Mouse (Mus musculus): ENCODE data around the gene Hist1h4h. TPM values are rescaled to one million over a fixed set of nuclear protein-coding genes. Genes with fewer than 3 reads are reported as not detected.
"Not testable (repeated sequence)": the region's sequence is repeated elsewhere in the genome, so short reads cannot be mapped to it uniquely, and the experiment has no call there.

The Hist1h4h gene
- polyA plus RNA-seq, 1 experiment from 2014 or later: 7.1 TPM

DNA sequence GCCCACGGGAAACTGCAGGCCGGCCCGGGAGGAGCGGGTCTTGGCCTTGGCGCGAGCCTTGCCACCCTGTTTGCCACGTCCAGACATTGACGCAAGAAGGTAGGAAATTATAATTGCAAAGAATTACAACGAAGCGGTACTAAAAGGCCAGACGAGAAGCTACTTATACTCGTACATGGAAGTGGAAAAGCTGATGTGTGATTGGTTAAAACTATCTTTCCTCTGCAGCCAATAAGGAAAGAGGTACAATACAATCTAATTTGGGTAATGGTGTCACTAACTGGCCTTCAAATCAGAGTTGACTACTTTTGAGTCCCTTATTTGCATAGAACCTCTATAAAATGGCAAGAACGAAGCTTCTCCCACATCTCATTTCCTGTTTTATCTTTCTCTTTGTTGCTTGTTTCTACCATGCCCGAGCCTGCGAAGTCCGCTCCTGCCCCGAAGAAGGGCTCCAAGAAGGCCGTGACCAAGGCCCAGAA is 40.2 kb downstream of the Hist1h4h start, which contains the start of the genes Hist1h2ae and Hist1h2bg:
Hist1h2ae (minus strand) TSS at position 199 of the 482 bp plus-strand sequence.
Hist1h2bg (plus strand) TSS at position 375 of the 482 bp plus-strand sequence.
- peak; percentile 90 for ATAC-seq
- peak within 1 kb of the TSS; percentile 46 for H3K4me3 ChIP-seq (ENCODE audit: low read depth, low read length)
- under 1% methylated on average over 18 of the region's 18 CpGs for WGBS
- H3K9ac ChIP-seq (ENCODE audit: low read length): peak within 1 kb of the TSS; percentile 84
- H3K9me3 ChIP-seq (replicated peaks; ENCODE audit: control insufficient read depth, low read length): no peaks in the 10 kb centered on the region
- H3K4me2 ChIP-seq (ENCODE audit: low read length): peak within 1 kb of the TSS; percentile 83
- H3K27ac ChIP-seq (ENCODE audit: low read depth, low read length): peak within 1 kb of the TSS; percentile 93
- H3K27me3 ChIP-seq (replicated peaks; ENCODE audit: control insufficient read depth, insufficient read depth, low read length): no peaks in the 10 kb centered on the region
- no peaks in the 10 kb centered on the region for H3K36me3 ChIP-seq (ENCODE audit: control insufficient read depth, insufficient read depth, low read length)
- peak; percentile 99 for DNase-seq (ENCODE audit: low spot score)
- H3K4me1 ChIP-seq (ENCODE audit: control insufficient read depth, insufficient read depth, low read length): peaks cover 17% of the 10 kb centered on the region

GRCm38 (mm10) chr13:23571504-23572217 is 40.8 kb downstream of the Hist1h4h start:
- not testable (repeated sequence) for H3K9me3 ChIP-seq (replicated peaks; ENCODE audit: control insufficient read depth, low read length); ATAC-seq; H3K27me3 ChIP-seq (replicated peaks; ENCODE audit: control insufficient read depth, insufficient read depth, low read length); H3K36me3 ChIP-seq (ENCODE audit: control insufficient read depth, insufficient read depth, low read length)
- Histone ChIP-seq H3K27ac (ENCODE audit: low read depth, low read length) (peak overlapping the region; percentile 93), H3K4me1 (ENCODE audit: control insufficient read depth, insufficient read depth, low read length) (peaks cover 23% of the 10 kb centered on the region), H3K4me3 (ENCODE audit: low read depth, low read length) (peak overlapping the region; percentile 46), H3K4me2 (ENCODE audit: low read length) (peak overlapping the region; percentile 83), H3K9ac (ENCODE audit: low read length) (peak overlapping the region; percentile 84)
- DNase-seq (ENCODE audit: low spot score): peak; percentile 46
- under 1% methylated on average over 10 of the region's 34 CpGs for WGBS

- no peaks in the 10 kb centered on the region for H3K27me3 ChIP-seq (replicated peaks; ENCODE audit: control insufficient read depth, insufficient read depth, low read length)
- no peaks in the 10 kb centered on the region for H3K9me3 ChIP-seq (replicated peaks; ENCODE audit: control insufficient read depth, low read length)
- peak overlapping the region; percentile 46 for H3K4me3 ChIP-seq (ENCODE audit: low read depth, low read length)
- peak overlapping the region; percentile 84 for H3K9ac ChIP-seq (ENCODE audit: low read length)
- peak overlapping the region; percentile 83 for H3K4me2 ChIP-seq (ENCODE audit: low read length)
- no peak for ATAC-seq
- H3K36me3 ChIP-seq (ENCODE audit: control insufficient read depth, insufficient read depth, low read length): no peaks in the 10 kb centered on the region
- peak overlapping the region; percentile 93 for H3K27ac ChIP-seq (ENCODE audit: low read depth, low read length)
- no peak for DNase-seq (ENCODE audit: low spot score)
- peaks cover 28% of the 10 kb centered on the region for H3K4me1 ChIP-seq (ENCODE audit: control insufficient read depth, insufficient read depth, low read length)
- WGBS: 34% methylated on average over 2 of the region's 2 CpGs
Measured at GRCm38 (mm10) chr13:23572218-23573033, 41.6 kb downstream of the Hist1h4h start.

GRCm38 (mm10) chr13:23573034-23573897 is 42.4 kb downstream of the Hist1h4h start:
- WGBS: 6% methylated on average over 18 of the region's 20 CpGs
- Histone ChIP-seq H3K4me1 (ENCODE audit: control insufficient read depth, insufficient read depth, low read length) (peaks cover 28% of the 10 kb centered on the region), H3K9ac (ENCODE audit: low read length) (peak overlapping the region; percentile 84), H3K4me2 (ENCODE audit: low read length) (peak overlapping the region; percentile 83), H3K4me3 (ENCODE audit: low read depth, low read length) (peak overlapping the region; percentile 46), H3K27ac (ENCODE audit: low read depth, low read length) (peak overlapping the region; percentile 93)
- H3K27me3 ChIP-seq (replicated peaks; ENCODE audit: control insufficient read depth, insufficient read depth, low read length); DNase-seq (ENCODE audit: low spot score); ATAC-seq; H3K9me3 ChIP-seq (replicated peaks; ENCODE audit: control insufficient read depth, low read length); H3K36me3 ChIP-seq (ENCODE audit: control insufficient read depth, insufficient read depth, low read length): not testable (repeated sequence)

DNA sequence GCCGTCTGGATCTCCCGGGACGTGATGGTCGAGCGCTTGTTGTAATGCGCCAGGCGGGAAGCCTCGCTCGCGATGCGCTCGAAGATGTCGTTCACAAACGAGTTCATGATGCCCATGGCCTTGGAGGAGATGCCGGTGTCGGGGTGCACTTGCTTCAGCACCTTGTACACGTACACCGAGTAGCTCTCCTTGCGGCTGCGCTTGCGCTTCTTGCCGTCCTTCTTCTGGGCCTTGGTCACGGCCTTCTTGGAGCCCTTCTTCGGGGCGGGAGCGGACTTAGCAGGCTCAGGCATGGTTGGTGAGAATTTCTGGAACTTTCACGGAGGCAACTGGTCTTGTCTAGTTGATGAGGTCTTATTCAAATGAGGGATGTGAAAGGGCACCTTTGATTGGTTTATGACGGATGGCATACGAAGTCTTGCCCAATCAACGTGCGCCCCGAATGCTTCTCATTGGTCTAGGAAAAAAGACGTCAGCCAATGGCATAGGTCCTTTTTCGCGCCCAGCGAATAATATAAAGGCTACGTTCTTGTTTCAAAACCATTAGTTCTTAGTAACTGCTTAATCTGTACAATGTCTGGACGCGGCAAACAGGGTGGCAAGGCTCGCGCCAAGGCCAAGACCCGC is 43.2 kb downstream of the Hist1h4h start, which contains the start of the genes Hist1h2bf and Hist1h2ad:
Hist1h2bf (minus strand) TSS at position 299 of the 627 bp plus-strand sequence.
Hist1h2ad (plus strand) TSS at position 484 of the 627 bp plus-strand sequence.
- Histone ChIP-seq H3K4me3 (ENCODE audit: low read depth, low read length) (peak within 1 kb of the TSS; percentile 46), H3K4me1 (ENCODE audit: control insufficient read depth, insufficient read depth, low read length) (peaks cover 28% of the 10 kb centered on the region), H3K27ac (ENCODE audit: low read depth, low read length) (peak within 1 kb of the TSS; percentile 93), H3K9ac (ENCODE audit: low read length) (peak within 1 kb of the TSS; percentile 84), H3K4me2 (ENCODE audit: low read length) (peak within 1 kb of the TSS; percentile 83)
- H3K9me3 ChIP-seq (replicated peaks; ENCODE audit: control insufficient read depth, low read length); H3K36me3 ChIP-seq (ENCODE audit: control insufficient read depth, insufficient read depth, low read length); H3K27me3 ChIP-seq (replicated peaks; ENCODE audit: control insufficient read depth, insufficient read depth, low read length): not testable (repeated sequence)
- peak; percentile 90 for ATAC-seq
- DNase-seq (ENCODE audit: low spot score): peak; percentile 100
- WGBS: under 1% methylated on average over 22 of the region's 42 CpGs

DNA sequence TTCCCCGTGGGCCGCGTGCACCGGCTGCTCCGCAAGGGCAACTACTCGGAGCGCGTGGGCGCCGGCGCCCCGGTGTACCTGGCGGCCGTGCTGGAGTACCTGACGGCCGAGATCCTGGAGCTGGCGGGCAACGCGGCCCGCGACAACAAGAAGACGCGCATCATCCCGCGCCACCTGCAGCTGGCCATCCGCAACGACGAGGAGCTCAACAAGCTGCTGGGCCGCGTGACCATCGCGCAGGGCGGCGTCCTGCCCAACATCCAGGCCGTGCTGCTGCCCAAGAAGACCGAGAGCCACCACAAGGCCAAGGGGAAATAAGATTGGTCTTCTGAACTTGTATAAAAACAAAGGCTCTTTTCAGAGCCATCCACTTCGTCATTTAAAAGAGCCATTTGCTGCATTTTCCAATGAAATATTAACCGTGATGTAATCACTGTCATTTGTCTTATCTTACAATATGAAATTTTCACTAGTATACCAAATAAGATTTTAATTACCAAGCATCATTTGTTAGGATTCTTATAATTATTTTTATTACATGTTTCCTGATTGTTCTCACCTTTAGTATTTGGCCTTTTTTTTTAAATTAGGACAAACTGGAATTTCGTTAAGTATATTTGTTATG is 43.8 kb downstream of the Hist1h4h start:
- Histone ChIP-seq H3K9ac (ENCODE audit: low read length) (peak overlapping the region; percentile 54; the same call in 1 of the 2 replicates), H3K4me1 (ENCODE audit: control insufficient read depth, insufficient read depth, low read length) (peaks cover 28% of the 10 kb centered on the region), H3K4me3 (ENCODE audit: low read depth, low read length) (peak overlapping the region; percentile 37), H3K4me2 (ENCODE audit: low read length) (peak overlapping the region; percentile 83), H3K27ac (ENCODE audit: low read depth, low read length) (peak overlapping the region; percentile 84)
- ATAC-seq; H3K9me3 ChIP-seq (replicated peaks; ENCODE audit: control insufficient read depth, low read length); H3K27me3 ChIP-seq (replicated peaks; ENCODE audit: control insufficient read depth, insufficient read depth, low read length); H3K36me3 ChIP-seq (ENCODE audit: control insufficient read depth, insufficient read depth, low read length): not testable (repeated sequence)
- peak; percentile 43 for DNase-seq (ENCODE audit: low spot score)
- under 1% methylated on average over 6 of the region's 39 CpGs for WGBS

DNA sequence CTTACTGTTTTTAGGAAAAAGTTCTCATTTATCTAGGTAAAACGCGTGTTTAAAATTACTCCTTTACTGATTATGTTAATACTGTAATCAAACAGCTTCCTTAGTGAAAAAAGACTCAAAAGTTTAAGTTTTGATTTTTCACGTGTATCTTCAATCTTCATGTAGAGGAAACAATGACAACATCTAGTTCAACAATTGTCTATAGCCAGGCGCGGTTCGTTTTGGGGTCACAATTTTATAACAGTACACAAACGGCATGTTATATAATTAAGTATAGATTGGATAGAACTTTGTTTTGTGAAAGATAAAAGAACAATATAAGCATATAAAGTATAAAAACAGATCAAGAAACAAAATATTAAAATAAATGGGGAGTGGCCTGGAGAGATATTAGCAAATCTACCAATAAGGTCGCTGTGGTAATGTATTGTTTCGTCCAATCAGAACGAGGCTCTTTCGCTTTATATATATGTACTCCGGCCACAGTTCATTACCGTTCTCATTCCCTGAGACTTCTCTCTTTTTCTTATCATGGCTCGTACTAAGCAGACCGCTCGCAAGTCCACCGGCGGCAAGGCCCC is 44.5 kb downstream of the Hist1h4h start, which contains the start of gene Hist1h3d:
Hist1h3d (plus strand) TSS at position 493 of the 581 bp plus-strand sequence.
- H3K9me3 ChIP-seq (replicated peaks; ENCODE audit: control insufficient read depth, low read length): no peaks in the 10 kb centered on the region
- WGBS: 0% methylated on average over 17 of the region's 18 CpGs
- peak within 1 kb of the TSS; percentile 74 for H3K9ac ChIP-seq (ENCODE audit: low read length)
- ATAC-seq (peak; percentile 53), DNase-seq (ENCODE audit: low spot score) (peak; percentile 96)
- peak within 1 kb of the TSS; percentile 37 for H3K4me3 ChIP-seq (ENCODE audit: low read depth, low read length)
- peak within 1 kb of the TSS; percentile 84 for H3K27ac ChIP-seq (ENCODE audit: low read depth, low read length)
- H3K4me2 ChIP-seq (ENCODE audit: low read length): peak within 1 kb of the TSS; percentile 77
- H3K27me3 ChIP-seq (replicated peaks; ENCODE audit: control insufficient read depth, insufficient read depth, low read length): no peaks in the 10 kb centered on the region
- peaks cover 28% of the 10 kb centered on the region for H3K4me1 ChIP-seq (ENCODE audit: control insufficient read depth, insufficient read depth, low read length)
- no peaks in the 10 kb centered on the region for H3K36me3 ChIP-seq (ENCODE audit: control insufficient read depth, insufficient read depth, low read length)

Measured in forebrain, embryonic 14.5 days (tissue).